Mouse (Mus musculus): ENCODE measurements at regions not wholly inside any gene's neighbourhood (a gene's known extent, or its start where the extent isn't known, plus 50 kb on each side); places are given as distances from the start of the nearest gene placed in this dataset.
"Not testable (repeated sequence)": the region's sequence is repeated elsewhere in the genome, so short reads cannot be mapped to it uniquely, and the experiment has no call there.

DNA sequence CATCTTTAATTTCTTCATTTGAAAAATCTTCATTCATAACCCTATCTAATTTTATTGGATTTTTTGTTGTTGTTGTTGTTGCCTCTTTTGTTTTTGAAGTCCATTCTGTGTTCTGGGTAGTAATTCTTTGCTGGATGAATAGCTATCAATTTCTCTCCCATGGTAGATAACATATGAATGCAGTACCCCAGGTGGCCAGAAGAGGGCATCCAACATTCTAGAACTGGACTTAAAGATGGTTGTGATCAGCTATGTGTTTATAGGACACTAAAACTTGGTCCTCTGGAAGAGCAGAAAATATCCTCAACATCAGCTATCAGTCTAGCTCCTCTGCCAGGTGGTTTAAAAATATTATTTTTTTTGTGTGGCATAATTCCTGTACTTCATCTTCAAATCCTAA lies 73.0 kb downstream of the Prl2c3 start:
- peak; percentile 8 to 15 for DNase-seq

DNA sequence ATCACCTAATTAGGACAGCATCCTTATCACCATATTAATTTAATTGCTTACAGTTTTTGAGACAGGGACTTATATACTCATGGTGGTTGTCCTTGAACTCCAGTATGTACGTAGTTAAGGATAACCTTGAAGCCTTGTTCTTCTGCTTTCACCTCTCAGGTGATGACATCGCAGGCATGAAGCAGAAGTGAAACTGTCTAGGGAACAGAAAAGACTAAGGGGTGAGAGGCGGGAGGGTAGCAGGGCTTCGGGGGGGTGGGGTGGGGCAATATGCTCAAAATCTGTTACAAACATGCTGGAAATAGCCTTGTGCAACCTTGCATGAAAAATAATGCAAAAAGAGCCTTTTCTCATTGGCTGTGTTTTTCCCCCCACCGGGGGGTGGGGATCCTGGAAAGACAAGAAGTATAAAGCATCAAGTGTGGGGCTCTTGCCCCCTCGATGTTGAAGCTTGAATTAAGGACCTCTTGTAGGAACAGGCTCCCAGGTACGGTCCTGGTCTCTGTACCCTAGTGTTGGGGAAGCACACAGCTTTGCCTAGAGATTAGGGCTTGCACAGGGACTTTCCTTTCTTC lies 81.8 kb downstream of the Prl2c3 start:
- DNase-seq: not testable (repeated sequence)

DNA sequence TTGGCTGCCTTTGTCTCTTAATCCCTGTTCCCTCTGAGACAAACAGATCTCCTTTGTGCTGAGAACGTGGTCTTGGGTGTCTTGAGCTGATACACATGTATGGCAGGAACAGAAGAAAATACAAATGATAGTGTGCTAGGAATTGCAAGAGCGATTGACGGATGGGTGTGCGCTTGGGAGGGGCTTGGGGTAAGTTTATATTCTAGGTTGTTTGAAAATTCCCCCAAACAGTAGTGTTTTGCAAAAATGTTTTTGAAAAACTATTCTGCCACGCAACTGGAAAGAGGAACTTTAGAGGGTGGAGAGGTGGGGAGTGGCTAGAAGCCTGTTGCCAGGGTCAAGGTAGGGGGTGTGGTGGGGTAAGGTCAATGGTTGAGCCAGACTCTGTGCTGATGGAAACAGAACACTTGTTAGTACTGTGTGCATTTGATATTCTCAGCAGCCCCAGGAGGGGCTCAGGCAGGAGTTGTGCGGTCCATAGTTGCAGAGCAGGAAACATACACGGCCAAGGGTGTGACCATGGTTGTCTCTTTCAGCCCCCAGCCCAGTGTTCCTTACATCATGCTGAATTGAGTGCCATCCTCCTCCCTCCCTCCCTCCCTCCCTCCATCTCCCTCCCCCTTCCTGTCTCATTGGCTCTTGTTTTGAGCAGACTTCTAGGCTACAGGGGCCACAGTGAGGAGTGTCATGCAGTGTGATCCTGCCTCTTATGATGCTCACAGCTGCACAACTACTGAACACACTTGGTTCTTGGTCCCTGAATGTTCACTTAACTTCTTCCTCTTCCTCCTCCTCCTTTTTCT lies 88.2 kb downstream of the Prl2c3 start:
- DNase-seq: no peak

DNA sequence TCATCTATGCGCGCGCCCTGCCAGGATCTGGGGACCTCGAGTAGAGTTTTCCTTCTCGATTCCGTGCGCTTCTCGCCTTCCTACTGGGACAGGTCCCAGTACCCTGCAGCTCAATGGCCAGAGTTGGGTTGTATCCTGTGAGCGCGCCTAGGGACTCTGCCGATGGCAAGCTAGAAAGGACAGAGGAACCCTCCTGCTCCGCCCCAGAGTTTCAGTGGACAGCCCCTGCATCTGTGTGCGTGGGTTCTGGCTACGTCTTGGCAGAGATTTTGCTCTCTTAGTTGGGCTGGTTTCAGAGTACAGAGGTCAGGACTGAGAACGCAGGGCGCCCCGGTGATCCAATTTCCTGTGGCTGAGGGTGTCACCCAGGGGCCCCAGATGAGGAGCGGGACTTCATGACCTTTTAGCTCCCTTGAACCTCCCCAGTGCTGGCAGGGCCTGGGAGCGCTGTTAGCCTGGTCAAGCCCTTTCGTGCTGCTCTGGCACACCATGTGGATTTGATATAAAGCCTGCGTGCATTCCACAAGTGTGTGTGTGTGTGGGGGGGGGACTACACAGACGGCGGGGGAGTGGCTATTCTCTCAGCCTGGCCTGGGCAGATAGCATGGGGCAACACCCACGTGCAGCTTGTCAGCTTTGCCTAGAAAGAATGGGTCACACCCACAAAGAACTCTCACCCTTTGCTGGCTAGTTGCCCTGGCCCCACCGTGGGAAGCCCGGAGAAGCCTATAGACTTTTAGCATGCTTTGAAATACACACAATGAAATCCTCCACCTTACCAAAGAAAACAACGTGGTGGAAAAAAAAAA lies 96.9 kb downstream of the Prl2c3 start:
- not testable (repeated sequence) for DNase-seq

DNA sequence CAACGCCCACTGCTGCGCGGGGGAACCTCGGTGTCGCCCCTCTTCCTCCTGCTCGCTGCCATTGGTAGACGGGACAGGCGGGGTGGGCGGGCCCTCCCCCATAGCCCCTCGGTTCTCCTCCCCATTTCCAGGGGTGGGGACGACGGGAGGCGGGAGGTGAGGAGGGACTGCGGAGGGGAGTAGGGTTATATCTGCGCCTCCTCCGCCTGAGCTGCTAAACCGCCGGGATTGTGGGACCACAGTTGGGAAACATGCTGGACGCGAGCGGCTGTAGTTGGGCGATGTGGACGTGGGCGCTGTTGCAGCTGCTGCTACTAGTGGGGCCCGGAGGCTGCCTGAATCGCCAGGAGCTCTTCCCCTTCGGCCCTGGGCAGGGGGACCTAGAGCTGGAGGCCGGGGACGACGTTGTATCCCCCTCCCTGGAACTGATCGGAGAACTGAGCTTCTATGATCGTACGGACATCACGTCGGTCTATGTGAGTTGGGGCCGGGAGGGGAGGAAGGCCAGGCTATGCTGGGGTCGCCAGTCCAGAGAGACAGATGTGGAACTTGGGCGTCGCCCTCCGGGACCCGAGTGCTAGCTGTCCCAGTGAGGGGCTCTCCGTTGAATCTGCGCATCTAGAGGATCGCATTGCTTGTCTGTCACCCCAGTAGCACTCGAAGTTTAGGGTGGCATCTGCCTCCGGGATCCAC lies 97.6 kb downstream of the Prl2c3 start:
- DNase-seq: peak in 1 of 2 experiments; percentile 6

DNA sequence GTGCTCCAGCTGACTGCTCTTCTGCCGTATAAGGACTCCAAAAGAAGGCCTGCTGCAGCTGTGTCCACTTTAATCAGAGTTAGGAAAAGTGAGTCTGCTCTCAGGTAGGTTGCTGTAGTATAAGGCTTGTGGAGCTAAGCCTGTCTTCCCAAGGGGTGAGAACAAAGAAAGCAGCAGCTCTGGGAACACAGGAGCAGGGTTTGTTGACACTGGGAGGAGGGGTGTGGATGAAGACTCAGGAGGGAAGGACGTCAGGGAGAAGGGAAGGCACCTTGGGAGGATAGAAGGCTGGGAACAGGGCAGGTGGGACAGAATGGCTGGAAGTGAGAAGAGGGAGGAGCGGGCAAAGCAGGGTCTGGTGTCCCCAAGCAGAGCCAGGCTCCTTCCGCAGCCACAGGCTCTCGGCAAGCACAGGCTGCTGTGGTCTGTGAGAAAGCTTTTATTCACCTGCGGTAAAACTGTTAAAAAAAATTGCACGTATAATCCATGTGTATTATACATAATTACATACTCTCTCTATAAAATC lies 106.2 kb downstream of the Prl2c3 start:
- DNase-seq: not testable (repeated sequence)

DNA sequence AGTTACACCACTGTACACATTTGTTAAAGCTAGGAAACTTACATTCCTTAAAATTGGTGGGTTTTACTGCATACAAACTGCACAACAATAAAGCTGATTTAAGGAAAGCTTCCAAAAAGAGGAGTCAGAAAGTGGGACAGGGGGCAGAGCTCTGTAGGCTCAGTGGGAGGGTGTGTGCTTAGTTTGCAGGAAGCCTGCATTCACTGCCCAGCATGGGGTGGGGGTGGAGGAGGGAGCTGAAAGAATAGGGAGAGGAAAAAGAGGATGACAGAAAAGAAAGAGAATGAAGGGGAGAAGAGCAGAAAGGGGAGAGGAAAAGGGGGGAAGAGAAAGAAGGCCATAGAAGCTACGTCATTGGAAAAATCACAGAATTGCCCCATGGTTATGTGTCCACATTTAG lies 111.1 kb downstream of the Prl2c3 start:
- not testable (repeated sequence) for DNase-seq

DNA sequence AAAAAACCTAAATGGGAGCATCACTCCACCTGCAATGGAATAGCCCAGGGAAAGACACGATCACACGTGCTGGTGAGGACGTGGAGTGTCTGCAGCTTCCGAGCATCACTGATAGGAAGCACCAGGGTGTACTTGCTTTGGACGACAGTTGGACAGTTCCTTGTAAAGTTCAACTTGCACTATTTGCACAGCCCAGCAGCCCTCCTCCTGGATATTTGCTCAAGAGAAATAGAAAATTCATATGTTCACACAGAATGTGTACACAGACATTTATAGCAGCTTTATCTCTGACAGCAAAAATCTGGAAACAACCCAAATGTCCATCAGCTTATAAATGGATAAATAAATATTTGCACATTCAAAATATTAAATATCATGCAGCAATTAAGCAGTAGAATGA lies 111.7 kb downstream of the Prl2c3 start:
- not testable (repeated sequence) for DNase-seq

DNA sequence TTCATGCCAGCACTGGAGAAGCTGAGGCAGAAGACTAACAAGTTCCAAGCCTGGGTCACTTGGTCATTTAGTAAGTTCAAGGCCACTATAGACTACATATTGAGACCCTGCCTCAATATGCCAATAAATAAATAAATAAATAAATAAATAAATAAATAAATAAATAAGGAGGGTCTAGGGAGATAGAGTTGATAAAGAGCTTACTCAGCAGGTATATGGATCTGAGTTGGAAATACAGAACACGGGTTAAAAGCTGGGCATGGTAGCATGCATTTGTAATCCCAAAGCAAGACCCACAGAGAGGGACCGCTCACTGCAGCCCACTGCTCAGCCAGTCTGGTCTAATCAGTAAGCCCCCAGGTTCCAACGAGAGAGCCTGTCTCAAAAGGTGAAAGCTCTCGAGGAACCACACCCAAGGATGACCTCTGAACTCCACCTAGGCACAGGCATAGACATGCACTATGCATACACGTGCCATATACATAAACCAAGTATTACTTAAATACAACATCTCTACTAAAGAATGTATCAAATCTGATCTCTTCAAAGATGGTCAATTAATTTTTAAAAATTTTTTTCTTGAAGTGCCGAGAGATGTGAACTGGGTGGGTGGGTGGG lies 115.4 kb downstream of the Ero1lb start:
- DNase-seq: not testable (repeated sequence)

DNA sequence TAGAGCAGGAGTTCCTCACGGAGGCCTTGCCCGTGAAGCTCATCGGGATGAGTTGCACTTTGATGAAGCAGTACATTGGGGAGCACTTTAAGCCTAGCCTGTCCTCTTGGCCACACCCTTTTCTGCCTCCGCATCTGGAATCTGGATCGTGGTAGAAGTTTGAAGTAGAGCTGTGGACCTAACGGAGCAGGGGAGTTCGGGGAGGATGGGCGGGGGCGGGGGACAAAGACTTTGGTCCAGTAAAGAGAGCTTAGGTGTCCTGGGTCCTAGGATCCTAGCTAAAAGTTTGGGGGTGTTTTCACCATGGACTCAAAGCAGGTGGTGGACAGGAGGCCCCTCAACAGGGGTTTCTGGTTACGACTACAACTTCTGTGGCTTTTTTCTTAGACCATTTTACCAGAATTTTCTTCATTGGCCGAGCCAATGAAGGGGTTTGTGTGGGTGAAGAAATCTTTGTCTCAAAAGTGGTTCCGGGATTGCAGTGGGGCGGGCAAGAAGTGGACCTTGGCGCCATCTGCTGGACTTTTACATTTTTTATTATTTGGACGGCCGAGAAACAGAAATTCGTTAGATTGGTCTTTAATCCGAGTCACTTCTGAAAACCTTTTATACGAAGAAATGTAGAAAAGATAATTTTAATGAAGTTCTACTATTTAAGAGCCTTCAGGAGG lies 114.7 kb downstream of the Ero1lb start:
- peak; percentile 10 to 27 for DNase-seq

DNA sequence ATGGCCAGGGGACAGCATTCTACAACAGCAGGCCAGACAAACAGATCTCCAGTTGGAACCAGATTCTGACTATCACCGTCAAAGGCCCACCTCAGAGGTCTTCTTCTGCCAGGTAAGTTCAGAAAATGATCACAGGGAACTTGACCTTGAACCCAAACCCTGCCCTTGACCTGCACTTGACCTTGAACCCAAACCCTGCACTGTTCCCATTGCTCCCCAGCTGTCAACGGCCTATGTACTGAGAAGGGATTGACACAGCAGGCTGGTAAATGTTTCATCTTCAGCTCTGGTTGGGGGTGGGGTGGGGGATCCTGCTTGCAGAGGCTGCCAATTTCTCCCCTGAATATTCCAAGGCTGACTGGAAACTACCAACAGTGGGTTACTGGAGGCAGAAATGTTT lies 111.7 kb downstream of the Ero1lb start:
- DNase-seq: no peak

DNA sequence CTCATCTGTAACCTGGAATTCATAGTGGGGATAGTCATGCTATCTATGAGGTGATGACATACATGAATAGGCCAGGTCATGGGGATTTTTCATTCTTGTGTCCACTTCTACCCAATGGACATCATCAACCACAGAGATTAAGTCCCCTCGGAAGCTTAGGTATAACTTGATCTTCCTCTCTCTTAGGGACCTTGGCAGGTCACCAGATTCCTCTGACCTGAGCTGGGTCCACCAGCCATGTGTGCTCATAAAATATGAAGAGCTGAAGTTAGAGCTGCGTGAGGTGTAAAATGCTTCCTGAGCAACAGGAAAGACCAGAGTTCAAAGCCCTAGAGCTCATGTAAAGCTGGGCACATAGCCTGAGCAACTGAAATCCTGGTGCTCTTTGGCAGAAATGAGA lies 105.3 kb downstream of the Ero1lb start:
- not testable (repeated sequence) for DNase-seq

DNA sequence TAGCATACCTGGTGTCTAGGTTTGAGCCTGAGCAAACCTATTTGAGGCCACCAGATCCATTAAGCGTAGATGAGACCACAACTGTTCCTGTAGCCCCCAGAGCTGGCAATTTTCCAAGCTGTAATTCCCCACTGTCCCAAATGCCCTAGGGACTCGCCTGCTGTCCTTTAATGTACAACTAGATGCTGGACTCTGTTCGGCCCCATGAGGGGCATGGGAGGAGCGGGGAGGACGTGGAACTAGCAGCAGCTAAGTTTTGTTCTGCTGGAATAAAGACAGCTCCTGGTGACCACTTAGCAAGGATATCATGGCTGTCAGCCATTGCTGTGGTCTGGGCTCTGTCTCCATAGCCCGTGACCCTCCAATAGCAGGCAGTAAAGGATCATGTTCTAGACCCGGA lies 103.1 kb downstream of the Ero1lb start:
- DNase-seq: not testable (repeated sequence)

DNA sequence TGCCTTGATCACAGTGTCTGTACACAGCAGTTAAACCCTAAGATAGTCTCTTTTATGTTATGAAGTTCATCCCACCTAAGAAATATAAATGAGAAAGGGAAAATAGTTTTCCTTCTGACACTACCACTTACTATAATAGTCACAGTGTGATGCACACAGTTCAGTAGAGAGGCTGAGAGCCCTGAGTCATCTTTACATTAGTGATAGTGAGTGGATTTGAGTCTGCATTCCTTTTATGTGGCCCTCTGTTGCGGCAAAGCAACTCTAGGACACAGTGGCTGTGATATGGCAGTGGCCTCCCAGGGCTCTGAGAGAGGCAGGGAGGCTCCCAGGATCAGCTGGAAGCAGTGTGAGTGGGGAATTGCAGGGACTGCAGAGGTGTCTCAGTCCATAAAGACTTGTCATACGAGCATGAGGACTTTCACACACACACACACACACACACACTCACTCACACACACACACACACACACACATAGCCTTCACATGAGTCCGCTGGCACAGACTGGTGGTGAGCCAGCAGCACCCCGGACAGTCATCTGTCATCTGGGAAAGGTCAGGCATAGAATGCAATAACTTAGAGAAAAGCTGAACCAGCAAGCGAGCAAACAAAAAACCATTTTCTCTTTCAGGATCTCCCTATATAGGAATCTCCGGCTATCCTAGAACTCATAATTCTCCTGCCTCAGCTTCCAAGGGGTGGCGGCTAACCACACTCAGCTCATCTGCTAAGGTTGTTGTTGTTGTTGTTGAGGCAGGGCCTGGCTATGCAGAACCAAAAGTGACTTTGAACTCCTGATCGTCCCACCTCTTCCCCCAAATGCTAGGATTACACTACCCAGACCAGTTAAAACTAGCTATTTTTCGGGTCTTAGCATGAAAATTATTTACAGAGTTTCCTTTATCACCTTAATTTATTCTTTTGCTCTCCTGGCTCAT lies 102.3 kb downstream of the Ero1lb start:
- DNase-seq: not testable (repeated sequence)

DNA sequence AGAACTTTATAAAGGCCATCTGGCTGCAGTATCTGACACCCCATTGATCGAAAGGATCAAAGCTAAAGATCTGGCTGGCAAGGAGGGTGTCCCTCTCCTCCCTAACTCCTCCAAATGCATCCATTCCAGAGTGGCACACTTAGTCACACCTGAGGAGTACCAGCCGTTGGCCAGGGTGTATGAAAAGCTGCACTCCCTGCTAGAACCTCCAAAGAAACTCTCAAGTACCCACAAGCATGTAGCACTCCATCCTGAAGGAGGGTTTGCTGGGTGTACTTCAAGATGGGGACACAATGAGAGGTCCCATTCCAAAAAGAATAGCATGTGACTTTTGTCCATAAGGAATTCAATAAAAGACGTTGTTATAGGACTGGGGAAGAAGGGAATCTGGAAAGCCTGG lies 100.4 kb downstream of the Ero1lb start:
- not testable (repeated sequence) for DNase-seq

Data from thymus, postnatal 36 days (tissue).